Mouse (Mus musculus) hindbrain, embryonic 16.5 days (tissue): Measurements from ENCODE around the gene Hspd1. TPM values are rescaled to one million over a fixed set of nuclear protein-coding genes. Genes with fewer than 3 reads are reported as not detected.

Experiments used
- ATAC-seq: fragments of 200-750 bp; cut with Nextera tagmentation; 2 replicates; pipeline ENCODE4 v1.8.0; 2017; ENCODE audit warnings: moderate TSS enrichment, moderate library complexity
- H3K27ac ChIP-seq: fragments of 300-500 bp; sonication (generic); 2 replicates; pipeline ENCODE4 v1.5.1; 2014; ENCODE audit warnings: low read depth, mild to moderate bottlenecking, control low read depth, low read length, moderate library complexity
- H3K27me3 ChIP-seq: fragments of 300-500 bp; sonication (generic); replicated peaks from 2 replicates; pipeline ENCODE4 v1.6.1; 2014; ENCODE audit warnings: low read length; ENCODE audit not compliant: control insufficient read depth, insufficient read depth
- H3K36me3 ChIP-seq: fragments of 300-500 bp; sonication (generic); 2 replicates; pipeline ENCODE4 v1.6.1; 2014; ENCODE audit warnings: mild to moderate bottlenecking, low read length, moderate library complexity, mixed read lengths; ENCODE audit not compliant: control insufficient read depth, insufficient read depth
- H3K4me1 ChIP-seq: fragments of 300-500 bp; sonication (generic); 2 replicates; pipeline ENCODE4 v1.6.1; 2014; ENCODE audit warnings: low read depth, low read length; ENCODE audit not compliant: control insufficient read depth, insufficient read depth
- H3K4me2 ChIP-seq: fragments of 300-500 bp; sonication (generic); 2 replicates; pipeline ENCODE4 v1.6.1; 2014; ENCODE audit warnings: mild to moderate bottlenecking, low read length, control low read depth, moderate library complexity
- H3K4me3 ChIP-seq: fragments of 300-500 bp; sonication (generic); 2 replicates; pipeline ENCODE4 v1.5.1; 2014; ENCODE audit warnings: mild to moderate bottlenecking, low read length, control low read depth, moderate library complexity
- H3K9ac ChIP-seq: fragments of 300-500 bp; sonication (generic); 2 replicates; pipeline ENCODE4 v1.6.1; 2014; ENCODE audit warnings: low read depth, mild to moderate bottlenecking, control low read depth, low read length, moderate library complexity
- H3K9me3 ChIP-seq: fragments of 300-500 bp; sonication (generic); 2 replicates; pipeline ENCODE4 v1.6.1; 2014; ENCODE audit warnings: mild to moderate bottlenecking, low read length, moderate library complexity; ENCODE audit not compliant: control insufficient read depth
- WGBS: fragments of 180-500 bp; shearing (Covaris S2); extraction: QIAGEN DNeasy Blood & Tissue Kit; methylation state at CpG from one replicate; pipeline ENCODE4 v1.1.7; 2014; 5-methylcytosine and 5-hydroxymethylcytosine counted together
- polyA plus RNA-seq: library from polyadenylated mRNA; unstranded; fragments of >200 nt; fragmentation: Nextera tagmentation; extraction: Ambion mirVana; gene quantifications from 2 replicates; pipeline ENCODE4 v1.2.1, GENCODE M21; 2015

Hspd1 gene
- 284 and 285 TPM in 2 replicates for polyA plus RNA-seq

DNA sequence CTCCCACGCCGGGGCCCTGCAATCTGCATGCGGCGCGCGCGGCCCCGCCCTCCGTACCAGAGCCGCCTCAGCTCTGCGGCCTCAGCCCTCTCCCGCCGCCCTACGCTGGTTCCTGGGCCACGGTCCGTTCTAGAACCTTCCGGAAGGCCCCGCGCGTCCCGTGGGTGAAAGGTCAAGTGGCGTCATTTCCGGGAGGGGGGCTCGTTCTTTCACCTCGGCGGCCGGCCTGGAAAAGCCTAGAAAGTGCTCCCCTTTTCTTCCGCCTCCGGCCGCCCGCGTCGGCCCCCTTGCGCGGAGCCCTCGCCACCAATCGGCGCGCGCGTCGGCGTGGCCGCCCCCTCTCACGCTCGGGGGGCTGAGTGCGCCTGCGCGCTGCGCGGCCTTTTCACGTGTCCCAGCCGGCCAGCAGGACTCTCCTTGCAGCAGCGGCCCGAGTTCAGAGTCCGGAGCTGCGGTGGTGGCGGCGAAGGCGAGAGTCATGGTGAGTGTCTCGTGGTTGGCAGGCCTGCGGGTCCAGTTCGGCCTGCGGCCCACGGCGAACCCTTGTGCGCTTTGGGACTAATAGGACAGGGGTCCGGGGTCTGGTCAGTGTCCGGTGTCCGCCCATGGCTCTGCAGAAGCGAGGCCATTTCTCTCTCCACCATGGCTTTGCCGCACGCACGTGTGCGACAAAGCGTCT, at the start of gene Hspd1, which contains the start of gene Hspe1:
Gene Hspd1, minus strand, starts transcription at position 312 of the 679 bp plus-strand sequence.
Gene Hspe1, plus strand, starts transcription at position 201 of the 679 bp plus-strand sequence.
- peak; percentile 98 for ATAC-seq
- Histone ChIP-seq H3K27ac (peak within 1 kb of the TSS; percentile 95), H3K9ac (peak within 1 kb of the TSS; percentile 89), H3K4me3 (peak within 1 kb of the TSS; percentile 89), H3K36me3 (peaks cover 20% of the 10 kb centered on the region), H3K4me1 (peaks cover 32% of the 10 kb centered on the region), H3K4me2 (peak within 1 kb of the TSS; percentile 90), H3K27me3 (no peaks in the 10 kb centered on the region), H3K9me3 (no peaks in the 10 kb centered on the region)
- WGBS = under 1% methylated on average over 59 of the region's 76 CpGs

DNA sequence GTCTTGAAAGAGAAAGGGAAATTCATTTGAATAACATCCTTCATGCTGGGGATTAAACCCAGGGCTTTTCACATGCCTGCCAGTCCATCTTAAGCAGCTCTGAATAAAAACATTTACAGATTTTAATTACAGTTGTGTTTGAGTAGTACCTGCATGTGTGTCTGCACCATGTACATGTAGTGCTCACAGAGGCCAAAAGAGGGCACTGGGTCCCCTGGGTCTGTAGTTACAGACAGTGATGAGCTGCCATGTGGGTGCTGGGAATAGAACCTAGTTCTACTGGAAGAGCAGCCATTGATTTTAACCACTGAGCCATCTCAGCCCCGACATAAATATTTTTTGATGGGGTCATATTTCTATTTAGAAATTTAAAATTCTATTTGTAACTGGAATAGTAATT, 47.8 kb upstream of the Hspd1 start:
- Histone ChIP-seq H3K4me3 (no peak overlapping the region), H3K9me3 (no peaks in the 10 kb centered on the region), H3K27ac (no peak overlapping the region), H3K36me3 (no peaks in the 10 kb centered on the region), H3K4me1 (peaks cover 14% of the 10 kb centered on the region), H3K9ac (no peak overlapping the region), H3K27me3 (no peaks in the 10 kb centered on the region), H3K4me2 (no peak overlapping the region)
- 96% methylated on average over 1 of the region's 1 CpGs for WGBS
- no peak for ATAC-seq

DNA sequence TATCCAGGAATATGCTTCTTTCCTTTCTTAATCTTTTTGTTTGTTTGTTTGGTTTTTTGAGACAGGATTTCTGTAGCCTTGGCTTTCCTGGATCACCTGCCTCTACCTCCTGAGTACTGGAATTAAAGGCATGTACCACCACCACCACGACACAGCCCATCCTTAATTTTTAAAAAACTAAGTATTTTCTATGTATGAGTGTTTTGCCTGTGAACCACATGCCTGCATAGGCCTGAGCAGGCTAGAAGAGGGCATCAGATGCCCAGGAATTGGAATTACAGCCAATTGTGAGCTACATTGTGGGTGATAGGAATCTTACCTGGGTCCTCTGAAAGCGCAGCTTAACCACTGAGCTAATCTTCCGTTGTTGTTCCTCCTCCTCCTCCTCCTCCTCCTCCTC, 46.3 kb upstream of the Hspd1 start:
- H3K4me1 ChIP-seq = peaks cover 14% of the 10 kb centered on the region
- no peaks in the 10 kb centered on the region for H3K36me3 ChIP-seq
- H3K9ac ChIP-seq = no peak overlapping the region
- no peak for ATAC-seq
- WGBS = 92% methylated on average over 3 of the region's 3 CpGs
- H3K27me3 ChIP-seq = no peaks in the 10 kb centered on the region
- no peak overlapping the region for H3K27ac ChIP-seq
- no peak overlapping the region for H3K4me2 ChIP-seq
- no peak overlapping the region for H3K4me3 ChIP-seq
- no peaks in the 10 kb centered on the region for H3K9me3 ChIP-seq

- no peak overlapping the region for H3K27ac ChIP-seq
- H3K9ac ChIP-seq = no peak overlapping the region
- H3K4me1 ChIP-seq = peaks cover 14% of the 10 kb centered on the region
- H3K9me3 ChIP-seq = no peaks in the 10 kb centered on the region
- H3K4me2 ChIP-seq = no peak overlapping the region
- no peak for ATAC-seq
- H3K4me3 ChIP-seq = no peak overlapping the region
- H3K36me3 ChIP-seq = no peaks in the 10 kb centered on the region
- 69% methylated on average over 2 of the region's 2 CpGs for WGBS
- H3K27me3 ChIP-seq = no peaks in the 10 kb centered on the region
Measured at GRCm38 (mm10) chr1:55133173-55133572, 45.1 kb upstream of the Hspd1 start.

- Histone ChIP-seq H3K27me3 (no peaks in the 10 kb centered on the region), H3K4me3 (peak overlapping the region; percentile 100), H3K36me3 (no peaks in the 10 kb centered on the region), H3K4me1 (peaks cover 14% of the 10 kb centered on the region), H3K9me3 (no peaks in the 10 kb centered on the region), H3K9ac (peak overlapping the region; percentile 100; the same call in 1 of the 2 replicates), H3K4me2 (peak overlapping the region; percentile 65), H3K27ac (no peak overlapping the region)
- ATAC-seq = no peak
- 86% methylated on average over 4 of the region's 4 CpGs for WGBS
Measured at GRCm38 (mm10) chr1:55132308-55132707, 44.3 kb upstream of the Hspd1 start.

- Histone ChIP-seq H3K27me3 (no peaks in the 10 kb centered on the region), H3K36me3 (no peaks in the 10 kb centered on the region), H3K4me3 (peak overlapping the region; percentile 100), H3K9me3 (no peaks in the 10 kb centered on the region), H3K4me2 (peak overlapping the region; percentile 65), H3K9ac (peak overlapping the region; percentile 100), H3K4me1 (peaks cover 14% of the 10 kb centered on the region), H3K27ac (peak overlapping the region; percentile 98)
- no peak; the same call in none of the 2 replicates for ATAC-seq
- 0% methylated on average over 25 of the region's 47 CpGs for WGBS
Measured at GRCm38 (mm10) chr1:55131424-55132014, 43.5 kb upstream of the Hspd1 start.

GRCm38 (mm10) chr1:55130943-55131401, 42.9 kb upstream of the Hspd1 start, which contains the start of gene Mob4:
TSS of gene Mob4 (plus strand) at chr1:55131231.
- Histone ChIP-seq H3K27me3 (no peaks in the 10 kb centered on the region), H3K9ac (peak within 1 kb of the TSS; percentile 100), H3K36me3 (no peaks in the 10 kb centered on the region), H3K4me1 (peaks cover 14% of the 10 kb centered on the region), H3K4me2 (peak within 1 kb of the TSS; percentile 65), H3K9me3 (no peaks in the 10 kb centered on the region), H3K4me3 (peak within 1 kb of the TSS; percentile 100), H3K27ac (peak within 1 kb of the TSS; percentile 98)
- ATAC-seq = peak; percentile 98
- WGBS = under 1% methylated on average over 36 of the region's 42 CpGs

DNA sequence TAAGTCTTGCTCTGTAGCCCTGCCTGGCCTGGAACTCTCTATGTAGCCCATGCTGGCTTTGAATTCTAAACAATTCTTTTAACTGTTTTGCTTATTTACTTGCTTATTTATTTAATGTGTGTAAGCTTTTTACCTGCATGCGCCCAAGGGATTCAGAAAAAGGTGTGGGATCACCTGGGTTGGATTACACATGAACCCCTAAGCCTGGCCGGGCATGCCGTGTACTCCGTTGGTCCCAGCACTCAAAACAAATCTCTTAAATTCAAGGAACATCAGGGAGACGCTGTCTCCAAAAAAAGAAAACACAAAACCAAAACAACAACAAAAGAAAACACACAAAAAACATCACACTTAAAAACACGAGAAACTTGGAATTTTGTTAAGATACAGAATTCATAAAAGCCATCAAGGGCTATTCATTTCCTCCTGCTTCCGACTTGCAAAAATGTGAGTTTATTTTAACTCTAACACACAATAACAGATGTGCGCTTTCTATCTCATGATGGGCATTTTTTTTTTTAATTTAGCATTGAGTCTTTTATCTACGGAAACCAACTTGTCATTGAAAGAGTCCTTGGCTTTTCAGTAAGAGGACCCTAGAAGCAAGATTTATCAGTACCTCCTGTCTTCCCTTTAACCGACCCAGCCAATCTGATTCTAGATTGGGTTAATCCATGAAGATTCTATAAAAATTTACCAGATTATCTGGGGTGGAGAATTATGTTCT, 42.3 kb upstream of the Hspd1 start:
- H3K4me3 ChIP-seq = peak overlapping the region; percentile 100
- peak overlapping the region; percentile 65 for H3K4me2 ChIP-seq
- no peaks in the 10 kb centered on the region for H3K9me3 ChIP-seq
- H3K4me1 ChIP-seq = peaks cover 14% of the 10 kb centered on the region
- H3K36me3 ChIP-seq = no peaks in the 10 kb centered on the region
- no peak for ATAC-seq
- H3K27me3 ChIP-seq = no peaks in the 10 kb centered on the region
- 68% methylated on average over 10 of the region's 10 CpGs for WGBS
- peak overlapping the region; percentile 100 for H3K9ac ChIP-seq
- peak overlapping the region; percentile 98 for H3K27ac ChIP-seq

GRCm38 (mm10) chr1:55129716-55130115, 41.7 kb upstream of the Hspd1 start:
- WGBS = 94% methylated on average over 5 of the region's 5 CpGs
- Histone ChIP-seq H3K4me3 (no peak overlapping the region), H3K36me3 (no peaks in the 10 kb centered on the region), H3K27ac (no peak overlapping the region), H3K9me3 (no peaks in the 10 kb centered on the region), H3K4me2 (no peak overlapping the region), H3K9ac (no peak overlapping the region), H3K4me1 (peaks cover 14% of the 10 kb centered on the region), H3K27me3 (no peaks in the 10 kb centered on the region)
- ATAC-seq = no peak
